Mouse (Mus musculus): ENCODE data around the gene Tbcel. TPM values are rescaled to one million over a fixed set of nuclear protein-coding genes. Genes with fewer than 3 reads are reported as not detected.

Tbcel gene
- total RNA-seq, 2 experiments from 2014 or later: 38.1 to 45.1 TPM

DNA sequence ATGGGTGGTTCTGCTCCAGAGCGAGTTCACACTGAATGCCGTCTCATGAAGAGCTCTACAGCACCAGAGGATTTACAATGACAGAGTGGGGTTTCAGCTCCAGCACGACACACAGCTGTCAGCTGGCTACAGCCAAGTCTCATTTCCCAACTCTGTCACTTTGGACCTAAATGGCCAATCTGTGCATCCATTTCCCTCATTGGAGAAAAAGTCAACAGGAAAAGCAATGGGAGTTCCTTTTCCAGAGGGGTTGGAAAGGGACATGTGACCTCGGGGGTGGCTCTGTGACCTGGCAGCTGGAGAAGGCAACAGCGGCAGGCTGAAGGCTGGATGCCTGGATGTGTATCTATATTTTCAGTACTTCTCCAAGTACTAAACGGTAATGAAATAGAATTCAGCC lies 96.3 kb downstream of the Tbcel start:
- no peak for DNase-seq (ENCODE audit: extremely low spot score in 1 of 2, low spot score in 2 of 2)
- intact Hi-C loops (cut with DNase I): no loop called here

GRCm38 (mm10) chr9:42405736-42406135 lies 101.9 kb downstream of the Tbcel start:
- intact Hi-C loops (cut with DNase I): no loop called here
- no peak for DNase-seq (ENCODE audit: extremely low spot score in 1 of 2, low spot score in 2 of 2)

- intact Hi-C loops (cut with DNase I): no loop called here
- no peak for DNase-seq (ENCODE audit: extremely low spot score in 1 of 2, low spot score in 2 of 2)
These were observed 106.1 kb downstream of the Tbcel start for GRCm38 (mm10) chr9:42401486-42401885.

- no peak for DNase-seq (ENCODE audit: extremely low spot score in 1 of 2, low spot score in 2 of 2)
- intact Hi-C loops (cut with DNase I): loop anchor here (10.0 kb wide), 1 partner anchor 145 kb away; no protein-coding TSS in a partner anchor
These were observed 107.8 kb downstream of the Tbcel start, which contains the start of gene Tecta for GRCm38 (mm10) chr9:42399829-42400228. Tecta (minus strand) TSS chr9:42399929.

- no peak for DNase-seq (ENCODE audit: extremely low spot score in 1 of 2, low spot score in 2 of 2)
- intact Hi-C loops (cut with DNase I): loop anchor here (10.0 kb wide), 1 partner anchor 149 kb away; no protein-coding TSS in a partner anchor
These were observed 111.5 kb downstream of the Tbcel start for GRCm38 (mm10) chr9:42396141-42396540.

- no peak for DNase-seq (ENCODE audit: extremely low spot score in 1 of 2, low spot score in 2 of 2)
These were observed 112.7 kb downstream of the Tbcel start for GRCm38 (mm10) chr9:42394903-42395302.

DNA sequence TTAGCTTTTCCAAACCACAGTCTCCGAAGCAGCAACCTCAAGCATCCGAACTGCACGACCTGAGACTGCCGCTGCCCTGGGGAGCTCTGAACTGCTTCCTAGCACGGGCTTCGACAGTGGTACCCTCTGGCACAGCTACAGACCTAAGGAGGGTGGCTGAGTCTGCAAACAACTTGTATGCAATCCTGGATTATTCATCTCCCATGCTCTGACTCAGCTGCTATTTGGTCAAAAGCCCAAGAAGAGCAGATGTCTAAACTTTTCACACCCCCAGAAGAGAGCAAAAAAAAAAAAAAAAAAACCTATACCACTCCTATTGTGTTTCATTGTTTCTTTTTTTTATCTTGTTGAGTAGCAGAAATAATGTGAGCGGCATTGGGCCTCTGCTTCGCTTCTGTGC lies 113.3 kb downstream of the Tbcel start:
- DNase-seq (ENCODE audit: extremely low spot score in 1 of 2, low spot score in 2 of 2): no peak
- intact Hi-C loops (cut with DNase I): loop anchor here (10.0 kb wide), 1 partner anchor 150 kb away; no protein-coding TSS in a partner anchor

More at GRCm38 (mm10) chr9:42394903-42395302, 112.7 kb downstream of the Tbcel start:
- intact Hi-C loops (cut with DNase I): loop anchor here (10.0 kb wide), 1 partner anchor 150 kb away; no protein-coding TSS in a partner anchor

GRCm38 (mm10) chr9:42392927-42393326 lies 114.7 kb downstream of the Tbcel start:
- DNase-seq (ENCODE audit: extremely low spot score in 1 of 2, low spot score in 2 of 2): no peak
- intact Hi-C loops (cut with DNase I): loop anchor here (10.0 kb wide), 1 partner anchor 152 kb away; no protein-coding TSS in a partner anchor

DNA sequence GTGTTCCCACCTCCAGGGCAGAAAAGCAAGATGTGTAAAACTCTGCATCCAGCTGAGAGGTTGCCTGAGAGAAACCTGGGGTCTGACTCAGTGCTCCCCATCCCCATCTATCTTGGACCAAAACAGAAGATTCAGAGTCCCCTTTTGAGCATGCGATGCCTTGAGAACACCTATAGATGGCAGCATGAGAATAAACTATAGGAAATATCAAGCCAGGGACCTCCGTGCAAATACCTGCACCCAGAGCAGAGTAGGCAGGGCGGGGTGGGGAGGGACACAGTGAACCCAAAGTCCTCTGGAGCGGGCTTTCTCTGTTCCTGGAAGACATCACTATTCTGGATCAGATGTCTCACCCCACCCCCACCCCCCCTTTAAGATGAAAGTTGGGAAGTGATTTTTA lies 119.1 kb downstream of the Tbcel start:
- intact Hi-C loops (cut with DNase I): loop anchor here (5.0 kb wide), 2 partner anchors 51 to 554 kb away; partner anchors contain the start of gene Grik4
- DNase-seq (ENCODE audit: extremely low spot score in 1 of 2, low spot score in 2 of 2): peak in 1 of 2 experiments; percentile 13

DNA sequence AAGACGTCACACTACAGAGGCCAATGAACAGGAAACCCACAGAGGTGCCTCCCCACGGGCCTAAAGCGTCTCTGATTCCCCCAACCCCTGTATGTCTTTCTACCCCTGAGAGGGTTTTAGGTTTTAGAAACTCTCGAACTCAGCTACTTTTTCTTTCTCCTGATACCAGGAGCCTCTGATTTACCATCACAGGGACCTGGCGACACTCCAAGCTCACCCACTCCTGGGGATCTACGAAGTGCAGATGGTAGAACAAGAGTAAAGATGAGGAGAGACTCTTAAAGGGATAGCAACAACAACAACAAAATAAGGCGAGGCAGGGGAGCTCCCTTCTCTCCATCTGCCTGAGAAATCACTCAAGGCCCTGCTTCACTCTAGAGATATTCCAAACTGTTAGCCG lies 120.6 kb downstream of the Tbcel start:
- DNase-seq (ENCODE audit: extremely low spot score in 1 of 2, low spot score in 2 of 2): peak in 1 of 2 experiments; percentile 44
- intact Hi-C loops (cut with DNase I): loop anchor here (5.0 kb wide), 2 partner anchors 50 to 555 kb away; partner anchors contain the start of gene Grik4

GRCm38 (mm10) chr9:42385656-42386055 lies 122.0 kb downstream of the Tbcel start:
- no peak for DNase-seq (ENCODE audit: extremely low spot score in 1 of 2, low spot score in 2 of 2)
- intact Hi-C loops (cut with DNase I): loop anchor here (5.0 kb wide), 2 partner anchors 48 to 557 kb away; partner anchors contain the start of gene Grik4

DNA sequence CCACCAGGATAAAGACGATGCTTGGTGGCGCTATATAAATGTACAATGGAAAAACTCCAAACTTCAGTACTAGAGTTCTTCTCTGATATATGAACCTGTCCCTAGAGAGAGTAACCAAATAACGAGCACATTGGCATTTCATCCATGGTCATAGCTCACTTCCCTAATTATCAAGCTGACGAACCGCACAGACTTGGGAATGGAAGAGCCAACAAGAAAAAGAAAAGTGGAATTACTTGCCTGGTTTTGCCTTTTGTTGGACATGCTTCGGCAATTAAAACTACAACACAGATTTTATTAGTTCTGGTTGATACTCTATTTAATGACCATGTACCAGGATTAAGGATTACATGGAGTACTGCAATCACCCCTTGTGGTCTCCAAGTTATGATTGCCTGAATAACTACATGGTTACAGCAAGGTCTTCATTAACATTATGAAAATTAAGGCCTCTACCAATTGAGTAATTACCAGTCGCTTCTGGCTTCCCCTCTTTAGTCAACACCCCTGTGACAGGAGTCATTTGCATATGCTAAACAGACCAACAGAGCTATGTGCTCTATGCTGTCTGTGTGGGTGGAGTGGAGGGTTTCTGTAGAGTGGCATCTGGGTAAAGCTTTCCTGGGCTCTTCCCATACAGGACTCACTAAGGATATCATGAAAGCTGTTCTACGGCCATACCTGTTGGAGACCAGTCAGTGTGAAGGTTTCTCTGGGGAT lies 124.8 kb downstream of the Tbcel start:
- DNase-seq (ENCODE audit: extremely low spot score in 1 of 2, low spot score in 2 of 2): no peak
- intact Hi-C loops (cut with DNase I): no loop called here

- intact Hi-C loops (cut with DNase I): no loop called here
- DNase-seq (ENCODE audit: extremely low spot score in 1 of 2, low spot score in 2 of 2): peak in 1 of 2 experiments; percentile 67
These were observed 125.5 kb downstream of the Tbcel start for GRCm38 (mm10) chr9:42382063-42382462.

DNA sequence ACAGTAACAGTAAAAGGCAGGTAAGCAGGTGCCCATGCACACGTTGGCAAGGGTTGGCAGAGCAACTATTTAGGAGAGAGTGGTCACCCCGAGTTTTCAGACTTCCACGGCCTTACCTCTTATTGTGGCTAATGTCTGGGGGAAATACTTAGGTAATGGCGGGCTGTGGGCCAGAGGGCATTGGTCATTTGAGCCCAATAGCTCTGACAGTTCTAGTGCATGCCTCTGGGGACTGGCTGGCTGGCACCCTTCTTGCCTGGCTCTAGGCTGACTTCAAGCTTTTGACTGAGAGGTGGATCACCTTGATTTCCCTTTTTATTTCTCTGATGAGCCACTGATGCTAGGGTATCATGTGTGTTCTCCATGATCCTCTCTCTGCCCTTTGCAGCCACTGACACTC lies 129.5 kb downstream of the Tbcel start:
- intact Hi-C loops (cut with DNase I): no loop called here
- no peak for DNase-seq (ENCODE audit: extremely low spot score in 1 of 2, low spot score in 2 of 2)

GRCm38 (mm10) chr9:42377656-42378055 lies 130.0 kb downstream of the Tbcel start:
- intact Hi-C loops (cut with DNase I): no loop called here
- no peak for DNase-seq (ENCODE audit: extremely low spot score in 1 of 2, low spot score in 2 of 2)

DNA sequence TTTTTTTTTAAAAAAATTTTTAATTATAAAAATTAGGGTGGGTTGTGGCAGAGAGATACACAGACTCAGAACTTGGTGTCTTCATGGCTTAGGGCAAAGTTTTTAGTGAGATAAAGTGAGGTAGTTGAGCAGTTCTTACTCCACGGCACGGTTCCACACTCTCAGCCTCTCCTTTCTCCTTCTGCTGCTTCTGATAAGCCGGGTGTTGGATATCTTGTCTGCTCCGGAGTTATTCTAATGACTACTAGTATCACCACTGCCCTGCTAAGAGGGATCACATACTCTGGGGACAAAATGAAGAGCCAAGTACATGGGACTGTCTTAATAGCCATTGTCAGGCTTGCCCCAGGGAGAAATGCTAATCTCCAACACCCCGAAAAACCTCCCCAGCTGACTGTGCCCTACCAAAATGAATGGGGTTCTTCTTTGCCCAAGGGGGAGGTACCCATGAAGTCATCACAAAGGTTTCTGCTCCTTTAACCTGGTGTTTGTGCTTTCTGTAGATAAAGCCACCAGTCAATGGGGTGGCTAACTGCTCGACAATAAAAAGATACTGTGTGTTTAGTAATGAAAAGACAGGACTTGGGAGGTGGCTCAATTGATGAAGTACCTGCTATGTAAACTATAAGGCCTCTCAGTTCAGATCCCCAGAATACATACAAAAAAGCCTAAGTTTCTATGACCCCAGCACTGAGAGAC lies 135.8 kb downstream of the Tbcel start:
- intact Hi-C loops (cut with DNase I): no loop called here
- DNase-seq (ENCODE audit: extremely low spot score in 1 of 2, low spot score in 2 of 2): no peak

Measured in left cerebral cortex, postnatal 10 days (tissue).